Mouse (Mus musculus) regulatory T cell (primary cell): Measurements from ENCODE around the gene Pitpnc1.

Experiments
- in situ Hi-C: fragments of 300-600 bp; cut with MboI, MseI; formaldehyde crosslinking; loops from one replicate; pipeline ENCODE4 v1.15.1; 2025; ENCODE audit warnings: high pct_unique_total_duplicates

Pitpnc1 gene

GRCm38 (mm10) chr11:107287215-107288185 lies 183.0 kb downstream of the Pitpnc1 start:
- in situ Hi-C loops: no loop called here

GRCm38 (mm10) chr11:107285731-107286130 lies 184.8 kb downstream of the Pitpnc1 start:
- in situ Hi-C loops: no loop called here

- in situ Hi-C loops: no loop called here
These were observed 186.9 kb downstream of the Pitpnc1 start for GRCm38 (mm10) chr11:107283632-107284031.

GRCm38 (mm10) chr11:107282481-107282880 lies 188.0 kb downstream of the Pitpnc1 start:
- in situ Hi-C loops: no loop called here

- in situ Hi-C loops: loop anchor here (5.0 kb wide), 1 partner anchor 188 kb away; no protein-coding TSS in a partner anchor
These were observed 191.2 kb downstream of the Pitpnc1 start for GRCm38 (mm10) chr11:107279258-107279657.

DNA sequence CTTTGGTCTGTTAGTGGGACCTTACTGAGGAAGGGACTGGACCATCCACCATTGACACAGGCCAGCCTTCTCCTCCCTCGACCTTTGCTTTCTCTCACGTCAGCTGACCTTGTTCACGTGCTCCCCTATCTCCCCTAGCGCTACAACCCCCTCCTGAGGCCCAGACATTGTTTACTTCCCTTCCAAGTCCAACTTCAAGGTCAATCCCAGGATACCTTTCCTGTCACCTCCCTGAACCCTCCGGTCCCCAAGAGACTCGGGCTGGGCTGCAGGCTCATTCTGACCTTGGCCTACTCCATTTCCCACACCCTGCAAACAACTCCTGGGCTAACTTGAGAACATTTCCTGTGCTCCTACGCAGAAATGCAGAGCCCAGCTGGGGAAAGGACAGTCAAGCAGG lies 193.6 kb downstream of the Pitpnc1 start:
- in situ Hi-C loops: loop anchor here (5.0 kb wide), 1 partner anchor 190 kb away; no protein-coding TSS in a partner anchor

DNA sequence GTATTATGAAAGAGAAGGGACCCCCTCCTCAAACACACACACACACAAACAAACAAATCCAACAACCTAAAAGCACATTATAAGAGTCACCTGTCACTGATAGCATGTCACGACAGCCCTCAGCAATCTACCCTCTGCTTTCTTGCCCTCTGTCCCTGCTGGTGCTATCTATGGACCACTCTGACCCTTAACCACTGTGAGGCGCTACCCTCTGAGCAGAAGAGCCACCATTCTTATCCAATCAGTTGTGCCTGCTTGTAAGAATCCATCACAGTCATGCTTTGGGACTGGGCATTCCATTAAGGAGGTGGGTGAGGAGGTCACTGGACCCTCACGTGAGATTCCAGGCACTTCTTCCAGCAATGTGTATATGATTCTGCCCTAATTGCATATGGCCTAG lies 194.2 kb downstream of the Pitpnc1 start:
- in situ Hi-C loops: loop anchor here (5.0 kb wide), 1 partner anchor 191 kb away; no protein-coding TSS in a partner anchor

DNA sequence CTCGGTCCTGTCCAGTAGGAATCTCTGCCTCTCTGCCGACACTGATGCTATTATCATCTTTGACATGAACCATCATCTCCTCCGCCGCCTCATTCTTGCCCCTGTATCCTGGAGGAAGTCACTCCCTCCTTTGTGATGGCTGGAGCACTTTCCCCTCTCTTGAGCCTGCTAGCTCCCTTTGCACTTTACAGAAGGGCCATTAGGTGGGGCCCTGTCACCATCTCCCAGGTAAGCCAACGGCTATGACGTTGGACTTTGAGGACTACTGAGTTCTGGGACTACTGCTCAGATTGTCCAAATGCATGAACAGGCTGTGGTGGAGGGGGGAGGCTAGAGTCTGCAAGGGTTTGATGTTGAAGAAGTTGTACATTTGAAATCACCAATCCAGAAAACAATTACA lies 194.6 kb downstream of the Pitpnc1 start:
- in situ Hi-C loops: loop anchor here (5.0 kb wide), 1 partner anchor 191 kb away; no protein-coding TSS in a partner anchor

DNA sequence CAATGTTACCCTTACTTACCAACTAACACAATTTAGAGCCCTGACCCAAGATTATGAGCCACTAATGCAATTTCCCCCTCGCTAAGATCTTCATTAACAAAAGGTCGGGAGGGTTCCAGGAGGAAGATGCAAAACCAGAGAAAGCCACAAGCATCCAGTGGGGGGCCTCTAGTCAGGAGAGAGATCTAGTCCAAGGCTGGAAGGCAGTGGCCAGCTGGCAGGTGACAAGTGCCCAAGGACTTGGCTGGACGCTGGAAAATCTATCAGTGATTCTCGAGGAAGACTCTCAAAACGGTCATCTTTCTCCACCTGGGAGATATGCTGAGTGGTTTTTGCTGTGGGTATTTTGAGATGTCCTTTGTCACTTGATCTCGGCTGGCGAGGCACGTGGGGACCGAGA lies 196.3 kb downstream of the Pitpnc1 start:
- in situ Hi-C loops: no loop called here

DNA sequence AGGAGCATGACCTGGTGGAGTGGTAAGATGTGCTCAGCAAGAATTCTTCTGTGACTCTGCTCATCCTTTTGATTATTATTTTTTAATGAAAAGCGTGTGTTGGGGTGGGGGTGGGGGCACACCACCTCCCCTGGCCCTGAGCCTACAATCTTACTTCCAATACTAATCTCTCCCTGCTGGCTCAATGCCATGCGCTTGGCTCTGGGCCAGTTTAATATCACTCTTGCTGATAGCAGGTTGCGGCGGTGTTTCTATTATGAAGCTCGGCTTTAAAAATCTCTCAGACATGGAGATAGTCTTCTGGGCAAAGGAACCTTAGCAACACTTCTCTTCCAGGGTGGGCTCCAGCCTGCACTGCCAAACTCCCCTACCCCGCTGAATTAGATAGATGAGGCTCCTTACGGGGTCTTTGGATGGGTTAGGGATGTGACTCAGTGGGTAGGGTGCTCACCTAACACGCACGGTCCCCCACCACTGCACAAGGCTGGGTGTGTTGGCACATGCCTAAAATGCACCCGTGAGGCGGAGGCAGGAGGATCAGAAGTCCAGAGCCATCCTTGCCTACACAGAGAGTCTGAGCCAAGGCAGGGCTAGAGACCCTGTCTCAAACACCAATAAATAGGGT lies 198.0 kb downstream of the Pitpnc1 start:
- in situ Hi-C loops: no loop called here

GRCm38 (mm10) chr11:107270564-107270963 lies 199.9 kb downstream of the Pitpnc1 start:
- in situ Hi-C loops: no loop called here

GRCm38 (mm10) chr11:107267522-107267921 lies 203.0 kb downstream of the Pitpnc1 start:
- in situ Hi-C loops: no loop called here

- in situ Hi-C loops: no loop called here
These were observed 204.6 kb downstream of the Pitpnc1 start for GRCm38 (mm10) chr11:107265861-107266260.

DNA sequence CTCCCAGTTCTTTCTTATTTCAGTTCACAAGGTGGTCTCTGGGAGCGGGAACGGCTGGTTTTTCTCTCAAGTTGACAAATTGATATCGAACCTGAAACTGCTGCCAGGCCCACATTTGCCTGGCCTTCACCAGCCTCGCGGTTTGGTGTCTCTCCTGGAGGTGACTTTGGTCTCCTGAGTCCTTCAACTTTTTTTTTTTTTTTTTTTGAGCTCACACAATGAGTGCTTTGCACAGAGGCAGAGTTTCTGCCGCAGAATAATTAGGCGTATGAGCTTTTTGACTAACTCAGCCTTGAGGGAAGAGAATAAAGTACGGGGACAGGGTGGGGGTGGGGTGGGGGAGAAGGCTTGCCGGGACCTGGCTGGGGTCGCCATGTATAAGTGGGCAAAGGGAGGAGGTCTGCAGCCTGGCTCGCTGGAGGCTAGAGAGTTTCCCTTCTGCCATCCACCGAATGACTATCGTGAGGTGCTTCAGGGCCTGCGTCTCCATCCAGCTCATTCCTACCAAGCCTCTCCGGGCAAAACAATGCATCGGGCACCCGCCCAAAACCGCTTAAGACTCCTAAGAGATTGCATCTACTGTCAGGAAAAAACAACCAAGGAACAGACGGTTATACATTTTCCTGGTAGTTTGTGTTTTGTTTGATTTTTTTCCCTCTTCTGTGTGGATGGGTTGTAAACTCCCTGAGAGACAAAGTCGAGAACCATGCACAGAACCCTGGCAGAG lies 205.4 kb downstream of the Pitpnc1 start:
- in situ Hi-C loops: no loop called here

DNA sequence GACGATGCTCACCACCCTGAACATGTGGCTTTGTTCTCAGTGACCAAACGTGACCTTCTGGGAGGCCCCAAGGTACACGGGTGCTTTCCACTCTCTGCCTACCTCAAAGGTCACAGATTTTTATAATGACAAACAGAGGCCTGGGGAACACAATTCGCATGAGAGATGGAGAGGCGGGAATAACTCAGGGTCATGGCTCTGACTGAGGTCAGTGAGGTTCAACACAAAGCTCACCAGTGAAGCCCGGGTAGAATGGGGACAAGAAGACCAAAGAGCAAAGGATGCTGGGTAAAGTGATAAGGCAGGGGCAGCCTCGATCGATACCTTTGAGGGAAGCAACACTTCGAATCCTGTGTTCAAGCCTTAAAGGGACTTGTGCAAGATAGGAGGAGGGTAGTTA lies 206.7 kb downstream of the Pitpnc1 start:
- in situ Hi-C loops: no loop called here

- in situ Hi-C loops: no loop called here
These were observed 211.1 kb downstream of the Pitpnc1 start for GRCm38 (mm10) chr11:107259428-107259827.

DNA sequence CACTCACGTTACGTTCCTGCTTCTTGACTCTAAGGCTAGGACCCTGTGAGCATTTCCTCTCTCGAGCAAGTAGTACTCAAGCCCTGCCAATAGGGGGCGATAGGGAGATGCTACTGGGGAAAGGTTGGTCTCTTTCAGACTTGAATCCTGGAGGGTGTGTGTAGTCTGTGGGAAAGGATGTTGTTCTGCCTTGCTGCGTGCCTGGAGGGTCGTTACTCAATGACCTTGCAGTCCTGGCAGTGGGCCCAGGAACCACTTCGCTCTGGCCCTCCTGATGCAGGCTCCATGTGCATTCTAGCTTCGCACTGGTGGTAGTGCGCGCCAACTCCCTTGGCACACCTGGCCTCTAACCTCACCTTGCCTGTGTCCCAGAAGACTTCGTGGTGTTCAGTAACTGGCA lies 215.3 kb downstream of the Pitpnc1 start:
- in situ Hi-C loops: no loop called here

DNA sequence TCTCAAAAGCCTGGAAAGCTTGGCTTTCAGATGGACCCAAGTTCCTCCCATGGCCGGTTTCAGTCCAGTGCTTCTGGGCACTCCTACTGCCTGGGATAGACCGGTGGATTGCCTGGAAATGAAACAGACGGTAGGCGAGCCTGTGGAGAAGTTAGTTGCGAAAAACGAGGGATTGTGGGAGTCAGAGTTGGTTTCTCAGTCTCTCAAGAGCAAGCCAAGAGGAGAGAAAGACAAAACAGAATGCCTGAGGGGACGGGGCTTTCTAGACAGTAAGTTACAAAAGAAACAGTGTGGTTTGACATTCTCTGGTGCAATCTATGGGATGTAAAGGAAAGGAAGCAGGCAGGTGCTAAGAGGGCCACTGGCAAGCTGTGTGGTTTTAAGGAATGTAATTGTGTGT lies 216.3 kb downstream of the Pitpnc1 start:
- in situ Hi-C loops: no loop called here

- in situ Hi-C loops: no loop called here
These were observed 218.5 kb downstream of the Pitpnc1 start for GRCm38 (mm10) chr11:107252026-107252425.

DNA sequence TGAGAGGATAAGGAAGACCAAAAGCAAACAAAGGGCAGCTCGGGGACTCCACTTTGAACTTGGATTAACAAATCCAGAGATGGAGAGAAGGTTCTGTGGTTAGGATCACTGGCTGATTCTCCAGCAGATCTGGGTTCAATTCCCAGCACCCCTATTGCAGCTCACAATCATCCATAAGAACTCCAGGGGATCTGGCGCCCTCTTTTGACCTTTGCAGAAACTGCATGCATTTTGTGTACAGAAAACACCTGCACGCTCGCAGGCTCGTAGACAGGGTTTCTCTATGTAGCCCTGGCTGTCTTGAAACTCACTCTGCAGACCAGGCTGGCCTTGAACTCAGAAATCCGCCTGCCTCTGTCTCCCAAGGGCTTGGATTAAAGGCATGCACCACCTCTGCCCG lies 219.0 kb downstream of the Pitpnc1 start:
- in situ Hi-C loops: no loop called here

GRCm38 (mm10) chr11:107250882-107251281 lies 219.6 kb downstream of the Pitpnc1 start:
- in situ Hi-C loops: no loop called here

- in situ Hi-C loops: no loop called here
These were observed 221.7 kb downstream of the Pitpnc1 start for GRCm38 (mm10) chr11:107248753-107249152.
